Mouse (Mus musculus) midbrain, postnatal 0 days (tissue): ENCODE results near the gene Cdc27. TPM values are rescaled to one million over a fixed set of nuclear protein-coding genes. Genes with fewer than 3 reads are reported as not detected.
"Not testable (repeated sequence)": the region's sequence is repeated elsewhere in the genome, so short reads cannot be mapped to it uniquely, and the experiment has no call there.

Experiments
- ATAC-seq: fragments of 200-750 bp; cut with Nextera tagmentation; 2 replicates; pipeline ENCODE4 v1.8.0; 2017; ENCODE audit warnings: moderate number of reproducible peaks, mild to moderate bottlenecking, moderate TSS enrichment, moderate library complexity; ENCODE audit not compliant: low FRiP score
- DNase-seq: peaks from one replicate; pipeline ENCODE4 v3.0.0-alpha.2; 2015; ENCODE audit warnings: low spot score
- H3K27ac ChIP-seq: fragments of 300-500 bp; sonication (generic); 2 replicates; pipeline ENCODE4 v1.5.1; 2014; ENCODE audit warnings: low read depth, mild to moderate bottlenecking, low read length, mixed read lengths
- H3K27me3 ChIP-seq: fragments of 300-500 bp; sonication (generic); 2 replicates; pipeline ENCODE4 v1.6.1; 2014; ENCODE audit warnings: low read length, control low read depth, mixed read lengths; ENCODE audit not compliant: insufficient read depth
- H3K36me3 ChIP-seq: fragments of 300-500 bp; sonication (generic); 2 replicates; pipeline ENCODE4 v1.6.1; 2014; ENCODE audit warnings: low read length, control low read depth, mixed read lengths; ENCODE audit not compliant: insufficient read depth
- H3K4me1 ChIP-seq: fragments of 300-500 bp; sonication (generic); 2 replicates; pipeline ENCODE4 v1.6.1; 2014; ENCODE audit warnings: mild to moderate bottlenecking, control low read depth, antibody characterized with exemption, low read length, mixed read lengths; ENCODE audit not compliant: insufficient read depth
- H3K4me2 ChIP-seq: fragments of 300-500 bp; sonication (generic); 2 replicates; pipeline ENCODE4 v1.6.1; 2014; ENCODE audit warnings: low read depth, mild to moderate bottlenecking, low read length, mixed read lengths; ENCODE audit not compliant: poor library complexity, severe bottlenecking
- H3K4me3 ChIP-seq: fragments of 300-500 bp; sonication (generic); 2 replicates; pipeline ENCODE4 v1.5.1; 2014; ENCODE audit warnings: low read depth, mild to moderate bottlenecking, low read length, moderate library complexity
- H3K9ac ChIP-seq: fragments of 300-500 bp; sonication (generic); replicated peaks from 2 replicates; pipeline ENCODE4 v1.6.1; 2014; ENCODE audit warnings: mild to moderate bottlenecking, low read length, moderate library complexity, mixed read lengths; ENCODE audit not compliant: poor library complexity, severe bottlenecking
- H3K9me3 ChIP-seq: fragments of 300-500 bp; sonication (generic); 2 replicates; pipeline ENCODE4 v1.6.1; 2016; ENCODE audit warnings: low read length, control low read depth
- CTCF ChIP-seq: IDR thresholded peaks from 2 replicates; pipeline ENCODE4 v1.5.1; 2016; ENCODE audit warnings: antibody characterized with exemption, mild to moderate bottlenecking
- WGBS: fragments of 180-500 bp; shearing (Covaris S2); extraction: QIAGEN DNeasy Blood & Tissue Kit; methylation state at CpG from one replicate; pipeline ENCODE4 v1.1.7; 2014; 5-methylcytosine and 5-hydroxymethylcytosine counted together
- polyA plus RNA-seq: library from polyadenylated mRNA; unstranded; fragments of >200 nt; fragmentation: Nextera tagmentation; extraction: Ambion mirVana; gene quantifications from 2 replicates; pipeline ENCODE4 v1.2.1, GENCODE M21; 2015
- total RNA-seq: library from RNA; depleted of rRNA; stranded (reverse); fragments of >200 nt; gene quantifications from 2 replicates; pipeline ENCODE4 v1.2.3, GENCODE M21; 2014

Gene Cdc27
- total and polyA plus RNA-seq, 2 experiments from 2014 or later, result 33.5 to 34.1 TPM

DNA sequence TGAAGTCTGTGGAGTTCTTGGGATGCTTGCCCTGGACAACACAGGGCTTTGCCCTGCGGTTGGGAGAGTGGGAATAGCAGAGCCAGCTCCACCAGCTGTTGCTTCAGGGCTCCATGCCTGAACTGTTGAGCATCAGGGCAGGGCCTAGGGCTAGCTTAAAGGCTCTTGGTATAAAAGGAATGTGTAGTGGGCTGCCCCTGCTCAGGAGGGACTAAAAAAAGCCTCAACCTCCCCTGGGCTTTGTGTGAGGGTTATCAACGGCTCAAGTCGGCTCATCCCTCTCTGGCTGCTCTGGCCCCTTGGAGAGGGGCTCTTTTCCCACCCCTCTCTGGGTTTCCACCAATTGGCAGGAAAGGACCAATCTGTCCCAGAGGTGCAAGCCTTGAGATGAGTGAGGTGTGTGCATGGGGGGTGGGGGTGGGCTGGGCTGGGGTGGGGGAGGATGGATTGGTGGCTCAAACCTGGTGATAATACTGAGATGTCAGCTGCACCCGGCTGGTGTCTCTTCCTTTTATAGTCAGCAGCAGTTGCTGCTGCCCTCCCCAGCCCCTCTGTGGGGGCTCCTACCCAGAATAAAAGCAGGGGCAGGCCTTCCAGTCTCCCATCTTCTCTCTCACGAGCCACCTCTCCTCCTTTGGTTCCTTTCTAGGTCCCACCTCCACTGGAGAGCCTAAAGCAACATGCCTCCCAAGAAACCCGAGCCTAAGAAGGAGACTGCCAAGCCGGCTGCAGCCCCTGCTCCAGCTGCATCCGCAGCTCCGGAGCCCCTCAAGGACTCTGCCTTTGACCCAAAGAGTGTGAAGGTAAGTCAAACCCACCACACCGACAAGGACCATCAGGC, 26.6 kb upstream of the Cdc27 start:
- Histone ChIP-seq H3K9ac (no peak overlapping the region), H3K4me1 (0 out of 2 replicates have a peak, but pooled peaks cover 7% of the 10 kb centered on the region), H3K4me3 (no peak overlapping the region), H3K27ac (no peak overlapping the region), H3K9me3 (no peaks in the 10 kb centered on the region), H3K36me3 (no peaks in the 10 kb centered on the region), H3K4me2 (no peak overlapping the region), H3K27me3 (peaks cover 3% of the 10 kb centered on the region; the same call in 1 of the 2 replicates)
- WGBS, result 54% methylated on average over 10 of the region's 10 CpGs
- DNase-seq, result no peak
- ATAC-seq, result no peak
- no peak for TF ChIP-seq CTCF

DNA sequence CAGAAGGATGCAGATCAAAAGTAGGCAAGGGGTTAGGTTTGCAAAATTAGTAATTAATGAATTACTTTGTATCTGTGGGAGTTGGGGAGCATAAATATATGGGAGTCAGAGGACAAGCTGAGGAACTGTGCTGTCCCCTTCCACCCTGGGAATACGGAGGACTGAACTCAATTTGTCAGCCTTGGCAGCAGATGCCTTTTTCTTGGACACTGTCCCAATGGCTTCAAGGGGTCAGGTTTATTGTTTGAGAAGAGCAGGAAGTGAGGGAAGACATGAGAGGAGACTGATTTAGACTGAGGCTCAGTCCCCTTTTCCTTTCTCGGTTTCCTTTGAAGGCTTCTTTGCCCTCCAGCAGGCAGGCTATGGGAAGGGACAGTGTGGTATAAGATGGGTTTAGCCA, 22.1 kb upstream of the Cdc27 start:
- no peak for TF ChIP-seq CTCF
- no peaks in the 10 kb centered on the region for H3K9me3 ChIP-seq
- H3K27me3 ChIP-seq, result peaks cover 3% of the 10 kb centered on the region; the same call in 1 of the 2 replicates
- no peaks in the 10 kb centered on the region for H3K36me3 ChIP-seq
- H3K27ac ChIP-seq, result no peak overlapping the region
- H3K4me1 ChIP-seq, result 0 out of 2 replicates have a peak, but pooled peaks cover 4% of the 10 kb centered on the region
- no peak overlapping the region for H3K4me3 ChIP-seq
- H3K9ac ChIP-seq, result no peak overlapping the region
- ATAC-seq (no peak), DNase-seq (no peak)
- WGBS, result 52% methylated on average over 2 of the region's 2 CpGs
- H3K4me2 ChIP-seq, result no peak overlapping the region

DNA sequence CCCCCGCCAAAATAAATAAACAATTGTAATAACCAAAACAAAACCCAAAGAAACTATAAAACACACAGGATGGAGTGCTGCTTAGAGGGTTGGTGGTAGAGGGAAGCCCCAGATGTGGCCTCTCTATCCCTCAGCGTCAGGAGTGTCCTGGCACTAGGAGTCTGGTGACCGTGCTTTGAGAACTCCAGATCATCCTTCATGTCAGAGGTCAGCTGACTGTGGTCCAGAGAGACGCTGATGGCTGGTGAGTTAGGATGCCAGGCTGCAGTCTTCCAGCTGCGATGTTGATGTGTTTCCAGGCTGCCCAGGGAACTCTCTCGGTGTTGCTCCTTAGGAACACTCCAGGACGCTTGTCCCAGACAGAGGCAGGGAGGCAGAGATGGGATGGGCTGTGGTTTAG, 21.7 kb upstream of the Cdc27 start:
- Histone ChIP-seq H3K9ac (no peak overlapping the region), H3K4me3 (no peak overlapping the region), H3K27me3 (peaks cover 3% of the 10 kb centered on the region; the same call in 1 of the 2 replicates), H3K27ac (no peak overlapping the region), H3K9me3 (no peaks in the 10 kb centered on the region), H3K36me3 (no peaks in the 10 kb centered on the region), H3K4me2 (no peak overlapping the region), H3K4me1 (0 out of 2 replicates have a peak, but pooled peaks cover 4% of the 10 kb centered on the region)
- ATAC-seq (no peak), DNase-seq (no peak)
- 63% methylated on average over 7 of the region's 7 CpGs for WGBS
- TF ChIP-seq CTCF, result no peak

DNA sequence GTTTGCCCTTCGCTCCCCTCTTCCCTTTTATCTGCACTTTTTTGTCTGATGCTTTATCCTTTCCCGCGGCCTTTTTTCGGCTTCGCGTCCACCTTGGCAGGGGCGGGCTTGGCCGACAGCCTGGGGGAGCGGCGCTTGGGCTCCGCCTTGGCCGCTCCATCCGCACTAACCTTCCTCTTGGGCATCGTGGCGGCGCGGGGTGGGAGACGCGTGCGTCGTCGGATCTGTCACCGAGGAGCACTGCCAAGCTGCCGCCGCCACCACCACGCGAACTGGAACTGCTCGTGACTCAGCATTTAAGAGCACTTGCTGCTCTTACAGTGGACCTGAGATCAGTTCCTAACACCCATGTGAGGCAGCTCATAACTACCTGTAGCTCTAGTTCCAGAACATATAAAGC, 21.0 kb upstream of the Cdc27 start:
- ATAC-seq, H3K9ac ChIP-seq: not testable (repeated sequence)

DNA sequence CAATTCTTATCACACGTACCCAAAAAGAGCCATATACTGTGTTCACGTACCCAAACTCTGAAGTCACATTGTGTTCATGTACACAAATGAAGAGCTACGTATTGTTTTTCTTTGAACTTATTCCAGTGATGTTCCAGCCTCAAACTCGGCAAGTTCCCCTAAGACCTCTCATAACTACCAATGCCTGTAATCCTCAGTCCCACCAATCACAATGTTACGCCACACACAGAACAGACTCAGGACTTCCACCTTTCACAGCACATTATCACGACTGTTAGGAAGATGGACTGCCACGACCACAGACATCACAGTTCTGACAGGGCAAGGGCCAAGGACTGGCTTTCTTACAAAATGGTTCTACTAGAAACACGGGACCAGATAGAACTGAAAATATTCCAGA, 20.1 kb upstream of the Cdc27 start:
- H3K4me3 ChIP-seq, H3K27ac ChIP-seq, H3K9me3 ChIP-seq, H3K4me2 ChIP-seq, DNase-seq, ATAC-seq, H3K9ac ChIP-seq, H3K36me3 ChIP-seq, H3K4me1 ChIP-seq, H3K27me3 ChIP-seq: not testable (repeated sequence)
- 84% methylated on average over 8 of the region's 8 CpGs for WGBS

More for the DNA sequence above, 21.0 kb upstream of the Cdc27 start:
- H3K27me3 ChIP-seq, H3K36me3 ChIP-seq, H3K9me3 ChIP-seq, H3K27ac ChIP-seq, H3K4me1 ChIP-seq: not testable (repeated sequence)
- DNase-seq, result peak; percentile 47
- Histone ChIP-seq H3K4me3 (peak overlapping the region; percentile 29), H3K4me2 (peak overlapping the region; percentile 45)
- WGBS, result 3% methylated on average over 28 of the region's 28 CpGs

DNA sequence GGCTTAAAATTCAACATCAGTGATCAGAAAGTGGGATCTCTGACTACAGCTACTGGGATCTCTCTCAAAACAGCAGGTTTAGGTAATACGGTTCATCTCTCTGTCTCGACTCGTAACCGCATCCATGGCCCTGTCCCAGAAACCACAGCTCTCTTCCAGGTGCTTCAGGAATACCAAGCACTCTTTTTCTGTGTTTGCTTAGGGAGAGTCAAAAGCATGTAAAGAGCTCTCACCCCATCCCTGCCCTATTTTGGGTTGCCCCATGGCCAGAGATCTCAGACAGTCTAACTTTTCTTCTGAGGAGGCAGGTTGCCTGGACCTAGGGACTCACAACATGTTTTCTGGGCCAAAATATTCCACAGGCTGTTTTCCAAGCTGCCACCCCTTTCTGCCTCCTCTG, 17.9 kb upstream of the Cdc27 start:
- Histone ChIP-seq H3K4me1 (0 out of 2 replicates have a peak, but pooled peaks cover 4% of the 10 kb centered on the region), H3K4me2 (no peak overlapping the region), H3K4me3 (no peak overlapping the region), H3K9ac (no peak overlapping the region), H3K36me3 (no peaks in the 10 kb centered on the region), H3K27me3 (peaks cover 3% of the 10 kb centered on the region; the same call in 1 of the 2 replicates), H3K9me3 (no peaks in the 10 kb centered on the region), H3K27ac (no peak overlapping the region)
- 94% methylated on average over 4 of the region's 4 CpGs for WGBS
- DNase-seq (no peak), ATAC-seq (no peak)
- no peak for TF ChIP-seq CTCF
